Comparison of ENCODE assay signal across 21 mouse cellular contexts in genomic region chr6:113435664-113436205, GRCm38 (mm10). TPM values are rescaled to one million over a fixed set of nuclear protein-coding genes. Genes with fewer than 3 reads are reported as not detected.
DNase-seq lines count a peak whose midpoint lies in the region; ATAC-seq and TF ChIP-seq lines count a peak whose summit lies in the region.
"Had no signal": no experiment of that assay in that cellular context is flagged by ENCODE, and none has a peak within 500 bp of the region (broad histone marks: within the 10 kb centered on the region; RNA-seq: fewer than 3 reads in every experiment).

Cidec (minus strand) TSS chr6:113435760.

- no peak for TF ChIP-seq CTCF in liver, adult 2 months (IDR thresholded peaks at IDR 0.05; ENCODE audit: low read depth, low read length)

- H3K4me3 ChIP-seq in liver, adult 2 months (ENCODE audit: insufficient read depth, low read depth, low read length) = no peak within 1 kb of the TSS
- no peak within 1 kb of the TSS for H3K4me3 ChIP-seq in liver, embryonic 12.5 days
- no peak within 1 kb of the TSS for H3K4me3 ChIP-seq in intestine, embryonic 15.5 days (replicated peaks)
- H3K4me3 ChIP-seq: forebrain, embryonic 13.5 days; hindbrain, embryonic 13.5 days; liver, embryonic 15.5 days; midbrain, embryonic 13.5 days; myocyte; neural tube, embryonic 15.5 days had no signal

- ATAC-seq in liver, embryonic 12.5 days = no peak
- ATAC-seq in intestine, embryonic 15.5 days = no peak
- ATAC-seq: forebrain, embryonic 13.5 days; midbrain, embryonic 13.5 days; Patski had no signal

- peaks cover 25% of the 10 kb centered on the region; the same call in 1 of the 2 replicates for H3K79me2 ChIP-seq in liver, adult 2 months (ENCODE audit: control insufficient read depth, insufficient read depth, low read length)

- WGBS in liver, adult 2 months = 76% methylated on average over 9 of the region's 9 CpGs
- 61% methylated on average over 9 of the region's 9 CpGs for whole genome bisulfite sequencing in liver, embryonic 12.5 days (ENCODE audit: insufficient replicate concordance)
- 82% methylated on average over 9 of the region's 9 CpGs for WGBS in intestine, embryonic 15.5 days

- H3K4me2 ChIP-seq in liver, embryonic 12.5 days = no peak within 1 kb of the TSS
- peak within 1 kb of the TSS; percentile 35; the same call in 1 of the 2 replicates for H3K4me2 ChIP-seq in intestine, embryonic 15.5 days (replicated peaks)
- H3K4me2 ChIP-seq: forebrain, embryonic 13.5 days; hindbrain, embryonic 13.5 days; liver, embryonic 15.5 days; midbrain, embryonic 13.5 days; neural tube, embryonic 15.5 days had no signal

- H3K27ac ChIP-seq in liver, adult 2 months (replicated peaks; ENCODE audit: insufficient read depth, low read depth, low read length) = peak within 1 kb of the TSS; percentile 66
- H3K27ac ChIP-seq in liver, embryonic 12.5 days = no peak within 1 kb of the TSS
- H3K27ac ChIP-seq in intestine, embryonic 15.5 days = 0 out of 2 replicates have a peak within 1 kb of the TSS, but pooled peaks have one; percentile 54
- H3K27ac ChIP-seq: forebrain, embryonic 13.5 days; hindbrain, embryonic 13.5 days; liver, embryonic 15.5 days; midbrain, embryonic 13.5 days; neural tube, embryonic 15.5 days had no signal

- peaks cover 53% of the 10 kb centered on the region for H3K4me1 ChIP-seq in liver, adult 2 months (ENCODE audit: control insufficient read depth, insufficient read depth, low read length)
- H3K4me1 ChIP-seq in liver, embryonic 12.5 days = no peaks in the 10 kb centered on the region
- H3K4me1 ChIP-seq in intestine, embryonic 15.5 days (replicated peaks) = 0 out of 2 replicates have a peak, but pooled peaks cover 2% of the 10 kb centered on the region
- H3K4me1 ChIP-seq: forebrain, embryonic 13.5 days; hindbrain, embryonic 13.5 days; liver, embryonic 15.5 days; midbrain, embryonic 13.5 days; neural tube, embryonic 15.5 days had no signal

- H3K9ac ChIP-seq in liver, adult 2 months (ENCODE audit: low read depth, low read length) = peak within 1 kb of the TSS; percentile 23; the same call in 1 of the 2 replicates
- H3K9ac ChIP-seq in liver, embryonic 12.5 days = no peak within 1 kb of the TSS
- H3K9ac ChIP-seq in intestine, embryonic 15.5 days = no peak within 1 kb of the TSS
- H3K9ac ChIP-seq: forebrain, embryonic 13.5 days; hindbrain, embryonic 13.5 days; liver, embryonic 15.5 days; midbrain, embryonic 13.5 days; neural tube, embryonic 15.5 days had no signal

- DNase-seq in liver, adult 2 months (ENCODE audit: extremely low read depth, low read depth, low spot score) = peak; percentile 37
- DNase-seq in adipocyte (ENCODE audit: low spot score) = peak; percentile 96
- no peak for DNase-seq in adrenal gland, adult 8-10 months
- DNase-seq in cerebellum, adult 11 months = no peak
- DNase-seq in yolk sac, embryonic 10.5 days (ENCODE audit: low spot score) = no peak
- DNase-seq: cerebellum, postnatal 10 days; heart, postnatal 14 days; kidney, postnatal 10 days; right cerebral cortex, postnatal 25 days had no signal

- H3K9me3 ChIP-seq in liver, embryonic 12.5 days (replicated peaks) = no peaks in the 10 kb centered on the region
- no peaks in the 10 kb centered on the region for H3K9me3 ChIP-seq in intestine, embryonic 15.5 days
- H3K9me3 ChIP-seq: forebrain, embryonic 13.5 days; hindbrain, embryonic 13.5 days; liver, embryonic 15.5 days; midbrain, embryonic 13.5 days; neural tube, embryonic 15.5 days had no signal

- H3K36me3 ChIP-seq in liver, adult 2 months (ENCODE audit: control insufficient read depth, insufficient read depth, low read length) = peaks cover 11% of the 10 kb centered on the region; the same call in 1 of the 2 replicates
- no peaks in the 10 kb centered on the region for H3K36me3 ChIP-seq in liver, embryonic 12.5 days
- H3K36me3 ChIP-seq in intestine, embryonic 15.5 days = no peaks in the 10 kb centered on the region
- H3K36me3 ChIP-seq: hindbrain, embryonic 13.5 days; liver, embryonic 15.5 days; midbrain, embryonic 13.5 days; neural tube, embryonic 15.5 days had no signal

- TF ChIP-seq POLR2A in liver, adult 2 months (IDR thresholded peaks at IDR 0.05; ENCODE audit: extremely low read depth, insufficient read depth, low read length) = no peak

- H3K27me3 ChIP-seq in liver, adult 2 months (ENCODE audit: control insufficient read depth, insufficient read depth, low read length) = no peaks in the 10 kb centered on the region
- peaks cover 5% of the 10 kb centered on the region; the same call in 1 of the 2 replicates for H3K27me3 ChIP-seq in liver, embryonic 12.5 days (replicated peaks)
- H3K27me3 ChIP-seq in intestine, embryonic 15.5 days (replicated peaks) = no peaks in the 10 kb centered on the region
- H3K27me3 ChIP-seq: forebrain, embryonic 13.5 days; hindbrain, embryonic 13.5 days; liver, embryonic 15.5 days; midbrain, embryonic 13.5 days; Patski had no signal

RNA-seq across cellular contexts. Expression of gene Cidec, which starts in this region (rescaled TPM):
- 0.92 and 1.5 TPM in 2 replicates for total RNA-seq in liver, adult 2 months (2014; rRNA removed)
- polyA plus RNA-seq in liver, adult 2 months (2012; rRNA removed) = 1.1 and 1.5 TPM in 2 replicates
- not detected in 2 replicates for polyA plus RNA-seq in liver, embryonic 12.5 days (2016; fragmentation: Nextera tagmentation; extraction: Ambion mirVana)
- 100 to 1,000 TPM; 185 to 405 (median 283) TPM for total RNA-seq in adrenal gland, adult 8-10 months (2022)
- 11.8 and 12.8 TPM in 2 replicates for polyA plus RNA-seq in intestine, embryonic 15.5 days (2015; fragmentation: Nextera tagmentation; extraction: Ambion mirVana)
- total RNA-seq: left cerebral cortex, adult 8-10 months had no signal
- polyA plus RNA-seq: C2C12; forebrain, embryonic 13.5 days; hindbrain, embryonic 13.5 days; limb, embryonic 11.5 days; liver, embryonic 15.5 days; midbrain, embryonic 13.5 days; myocyte; neural tube, embryonic 15.5 days; Patski had no signal

Comparison
In these comparisons a context has a peak if more than half of its experiments do, and no peak if none do; other contexts are left out.
1. RNA of gene Cidec (total RNA-seq): 185 to 405 TPM in adrenal gland, adult 8-10 months; 0.92 to 1.5 TPM in liver, adult 2 months; every median in the first group is over 10 times any median in the second.
2. DNase-seq: peak in liver, adult 2 months (single experiment) and adipocyte (single experiment); none in adrenal gland, adult 8-10 months (single experiment), cerebellum, adult 11 months (single experiment) and yolk sac, embryonic 10.5 days (single experiment).